Mouse (Mus musculus): ENCODE results near the gene Rhcg.

DNA sequence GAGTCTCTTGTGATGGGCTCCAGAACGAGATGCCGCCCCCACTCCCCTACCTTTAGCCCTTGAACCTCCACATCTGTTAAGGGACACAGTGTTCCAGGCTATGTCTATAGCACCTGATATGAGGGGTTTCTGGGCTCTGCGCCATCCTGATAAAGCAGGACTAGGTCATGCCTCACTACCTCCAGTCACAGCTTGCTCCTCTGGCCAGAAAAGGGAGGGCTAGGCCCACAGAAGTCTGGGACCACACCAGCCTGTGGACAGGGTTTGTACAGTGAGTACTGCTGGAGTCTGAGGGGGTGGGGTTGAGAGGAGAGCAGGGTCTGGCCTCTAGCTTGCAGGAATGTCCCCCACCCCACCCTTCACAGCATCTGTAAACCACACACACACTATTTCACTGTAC, 29.8 kb upstream of the Rhcg start:
- TF ChIP-seq HCFC1 (IDR thresholded peaks at IDR 0.05; ENCODE audit: borderline replicate concordance, insufficient read depth, low read length): no peak
- TF ChIP-seq ZNF384 (IDR thresholded peaks at IDR 0.05; ENCODE audit: low read depth, low read length): no peak
- no peak for TF ChIP-seq CHD2 (IDR thresholded peaks at IDR 0.05; ENCODE audit: low read depth, low read length)
- TF ChIP-seq MAFK (IDR thresholded peaks at IDR 0.05; ENCODE audit: insufficient read depth, low read depth, low read length): no peak
